Mouse (Mus musculus): ENCODE results near the gene Herc6. TPM values are rescaled to one million over a fixed set of nuclear protein-coding genes. Genes with fewer than 3 reads are reported as not detected.
"Not testable (repeated sequence)": the region's sequence is repeated elsewhere in the genome, so short reads cannot be mapped to it uniquely, and the experiment has no call there.

The Herc6 gene
- polyA plus RNA-seq, 1 experiment from 2014 or later, result 4.1 TPM

GRCm38 (mm10) chr6:57540950-57541498 is 39.8 kb upstream of the Herc6 start:
- no peak overlapping the region for H3K27ac ChIP-seq (replicated peaks)
- no peak for ATAC-seq (ENCODE audit: extremely low read depth, insufficient number of reproducible peaks, low FRiP score, low TSS enrichment)
- no peak overlapping the region for H3K9ac ChIP-seq
- peaks cover 10% of the 10 kb centered on the region; the same call in 1 of the 2 replicates for H3K4me1 ChIP-seq
- 64% methylated on average over 5 of the region's 5 CpGs for WGBS
- H3K27me3 ChIP-seq (replicated peaks), result no peaks in the 10 kb centered on the region
- H3K9me3 ChIP-seq, result no peaks in the 10 kb centered on the region
- no peaks in the 10 kb centered on the region for H3K36me3 ChIP-seq
- H3K4me3 ChIP-seq, result no peak overlapping the region
- no peak overlapping the region for H3K4me2 ChIP-seq

- H3K9ac ChIP-seq, result no peak overlapping the region
- no peak for ATAC-seq (ENCODE audit: extremely low read depth, insufficient number of reproducible peaks, low FRiP score, low TSS enrichment)
- H3K27me3 ChIP-seq (replicated peaks), result no peaks in the 10 kb centered on the region
Measured at GRCm38 (mm10) chr6:57541737-57542335, 39.0 kb upstream of the Herc6 start.

GRCm38 (mm10) chr6:57543591-57543990 is 37.2 kb upstream of the Herc6 start:
- H3K4me1 ChIP-seq; H3K9ac ChIP-seq; H3K4me2 ChIP-seq; H3K27me3 ChIP-seq (replicated peaks); H3K27ac ChIP-seq (replicated peaks); H3K4me3 ChIP-seq; ATAC-seq (ENCODE audit: extremely low read depth, insufficient number of reproducible peaks, low FRiP score, low TSS enrichment); H3K9me3 ChIP-seq; H3K36me3 ChIP-seq: not testable (repeated sequence)

More at GRCm38 (mm10) chr6:57541737-57542335, 39.0 kb upstream of the Herc6 start:
- H3K4me3 ChIP-seq, result no peak overlapping the region
- no peak overlapping the region for H3K27ac ChIP-seq (replicated peaks)
- H3K36me3 ChIP-seq, result no peaks in the 10 kb centered on the region
- no peak overlapping the region for H3K4me2 ChIP-seq
- WGBS, result 81% methylated on average over 1 of the region's 1 CpGs
- H3K9me3 ChIP-seq, result no peaks in the 10 kb centered on the region
- H3K4me1 ChIP-seq, result peaks cover 10% of the 10 kb centered on the region; the same call in 1 of the 2 replicates

- WGBS, result 29% methylated on average over 2 of the region's 2 CpGs
- H3K27ac ChIP-seq (replicated peaks), result no peak overlapping the region
Measured at GRCm38 (mm10) chr6:57544866-57545265, 35.9 kb upstream of the Herc6 start.

GRCm38 (mm10) chr6:57551211-57551796 is 29.5 kb upstream of the Herc6 start:
- Histone ChIP-seq H3K4me3 (no peak overlapping the region), H3K27me3 (replicated peaks) (no peaks in the 10 kb centered on the region), H3K36me3 (no peaks in the 10 kb centered on the region), H3K4me1 (no peaks in the 10 kb centered on the region), H3K27ac (replicated peaks) (no peak overlapping the region), H3K4me2 (no peak overlapping the region), H3K9ac (no peak overlapping the region), H3K9me3 (no peaks in the 10 kb centered on the region)
- 64% methylated on average over 3 of the region's 3 CpGs for WGBS
- ATAC-seq (ENCODE audit: extremely low read depth, insufficient number of reproducible peaks, low FRiP score, low TSS enrichment), result no peak

More at GRCm38 (mm10) chr6:57544866-57545265, 35.9 kb upstream of the Herc6 start:
- Histone ChIP-seq H3K27me3 (replicated peaks) (no peaks in the 10 kb centered on the region), H3K4me3 (no peak overlapping the region), H3K36me3 (no peaks in the 10 kb centered on the region), H3K9ac (no peak overlapping the region), H3K4me2 (no peak overlapping the region), H3K4me1 (peaks cover 3% of the 10 kb centered on the region; the same call in 1 of the 2 replicates), H3K9me3 (no peaks in the 10 kb centered on the region)
- ATAC-seq (ENCODE audit: extremely low read depth, insufficient number of reproducible peaks, low FRiP score, low TSS enrichment), result no peak

GRCm38 (mm10) chr6:57557796-57558317 is 22.9 kb upstream of the Herc6 start:
- Histone ChIP-seq H3K27ac (replicated peaks) (no peak overlapping the region), H3K9me3 (peaks cover 3% of the 10 kb centered on the region; the same call in 1 of the 2 replicates), H3K4me1 (no peaks in the 10 kb centered on the region), H3K4me3 (no peak overlapping the region), H3K9ac (no peak overlapping the region), H3K36me3 (no peaks in the 10 kb centered on the region), H3K4me2 (no peak overlapping the region), H3K27me3 (replicated peaks) (no peaks in the 10 kb centered on the region)
- no peak for ATAC-seq (ENCODE audit: extremely low read depth, insufficient number of reproducible peaks, low FRiP score, low TSS enrichment)
- 61% methylated on average over 4 of the region's 4 CpGs for WGBS

GRCm38 (mm10) chr6:57563454-57563853 is 17.3 kb upstream of the Herc6 start:
- H3K4me2 ChIP-seq, result no peak overlapping the region
- H3K9me3 ChIP-seq, result peaks cover 3% of the 10 kb centered on the region; the same call in 1 of the 2 replicates
- ATAC-seq (ENCODE audit: extremely low read depth, insufficient number of reproducible peaks, low FRiP score, low TSS enrichment), result no peak
- H3K4me1 ChIP-seq, result no peaks in the 10 kb centered on the region
- WGBS, result 69% methylated on average over 1 of the region's 1 CpGs
- no peaks in the 10 kb centered on the region for H3K36me3 ChIP-seq
- H3K27ac ChIP-seq (replicated peaks), result no peak overlapping the region
- no peaks in the 10 kb centered on the region for H3K27me3 ChIP-seq (replicated peaks)
- no peak overlapping the region for H3K4me3 ChIP-seq
- no peak overlapping the region for H3K9ac ChIP-seq

- H3K9me3 ChIP-seq, result peaks cover 3% of the 10 kb centered on the region; the same call in 1 of the 2 replicates
- H3K36me3 ChIP-seq, result no peaks in the 10 kb centered on the region
- H3K9ac ChIP-seq, result no peak overlapping the region
- H3K4me1 ChIP-seq, result no peaks in the 10 kb centered on the region
- H3K4me3 ChIP-seq, result no peak overlapping the region
- H3K27ac ChIP-seq (replicated peaks), result no peak overlapping the region
- ATAC-seq (ENCODE audit: extremely low read depth, insufficient number of reproducible peaks, low FRiP score, low TSS enrichment), result no peak
- H3K27me3 ChIP-seq (replicated peaks), result no peaks in the 10 kb centered on the region
- 77% methylated on average over 7 of the region's 7 CpGs for WGBS
- H3K4me2 ChIP-seq, result no peak overlapping the region
Measured at GRCm38 (mm10) chr6:57565452-57565851, 15.3 kb upstream of the Herc6 start.

- WGBS, result 87% methylated on average over 2 of the region's 2 CpGs
- no peak overlapping the region for H3K27ac ChIP-seq (replicated peaks)
- no peak overlapping the region for H3K4me3 ChIP-seq
- H3K27me3 ChIP-seq (replicated peaks), result no peaks in the 10 kb centered on the region
- no peak overlapping the region for H3K9ac ChIP-seq
- H3K4me1 ChIP-seq, result no peaks in the 10 kb centered on the region
- no peak overlapping the region for H3K4me2 ChIP-seq
- H3K36me3 ChIP-seq, result no peaks in the 10 kb centered on the region
- ATAC-seq (ENCODE audit: extremely low read depth, insufficient number of reproducible peaks, low FRiP score, low TSS enrichment), result no peak
- H3K9me3 ChIP-seq, result no peaks in the 10 kb centered on the region
Measured at GRCm38 (mm10) chr6:57567630-57568029, 13.2 kb upstream of the Herc6 start.

- WGBS, result 6% methylated on average over 6 of the region's 6 CpGs
- ATAC-seq (ENCODE audit: extremely low read depth, insufficient number of reproducible peaks, low FRiP score, low TSS enrichment), result no peak
- Histone ChIP-seq H3K27me3 (replicated peaks) (no peaks in the 10 kb centered on the region), H3K9ac (no peak overlapping the region), H3K27ac (replicated peaks) (no peak overlapping the region), H3K4me3 (no peak overlapping the region), H3K36me3 (no peaks in the 10 kb centered on the region), H3K9me3 (no peaks in the 10 kb centered on the region), H3K4me2 (no peak overlapping the region), H3K4me1 (no peaks in the 10 kb centered on the region)
Measured at GRCm38 (mm10) chr6:57570170-57570974, 10.4 kb upstream of the Herc6 start.

GRCm38 (mm10) chr6:57571587-57571986 is 9.2 kb upstream of the Herc6 start:
- Histone ChIP-seq H3K36me3 (no peaks in the 10 kb centered on the region), H3K9ac (no peak overlapping the region), H3K27me3 (replicated peaks) (no peaks in the 10 kb centered on the region), H3K27ac (replicated peaks) (no peak overlapping the region), H3K4me3 (no peak overlapping the region), H3K9me3 (no peaks in the 10 kb centered on the region), H3K4me1 (no peaks in the 10 kb centered on the region), H3K4me2 (no peak overlapping the region)
- no peak for ATAC-seq (ENCODE audit: extremely low read depth, insufficient number of reproducible peaks, low FRiP score, low TSS enrichment)
